Mouse (Mus musculus) skeletal muscle tissue, adult 2 months (tissue): ENCODE data around the gene Rbfox2.

Experiments used
- DNase-seq: peaks from one replicate; pipeline ENCODE4 v3.0.0-alpha.2; 2012; ENCODE audit warnings: low read depth, low spot score

Rbfox2 gene

DNA sequence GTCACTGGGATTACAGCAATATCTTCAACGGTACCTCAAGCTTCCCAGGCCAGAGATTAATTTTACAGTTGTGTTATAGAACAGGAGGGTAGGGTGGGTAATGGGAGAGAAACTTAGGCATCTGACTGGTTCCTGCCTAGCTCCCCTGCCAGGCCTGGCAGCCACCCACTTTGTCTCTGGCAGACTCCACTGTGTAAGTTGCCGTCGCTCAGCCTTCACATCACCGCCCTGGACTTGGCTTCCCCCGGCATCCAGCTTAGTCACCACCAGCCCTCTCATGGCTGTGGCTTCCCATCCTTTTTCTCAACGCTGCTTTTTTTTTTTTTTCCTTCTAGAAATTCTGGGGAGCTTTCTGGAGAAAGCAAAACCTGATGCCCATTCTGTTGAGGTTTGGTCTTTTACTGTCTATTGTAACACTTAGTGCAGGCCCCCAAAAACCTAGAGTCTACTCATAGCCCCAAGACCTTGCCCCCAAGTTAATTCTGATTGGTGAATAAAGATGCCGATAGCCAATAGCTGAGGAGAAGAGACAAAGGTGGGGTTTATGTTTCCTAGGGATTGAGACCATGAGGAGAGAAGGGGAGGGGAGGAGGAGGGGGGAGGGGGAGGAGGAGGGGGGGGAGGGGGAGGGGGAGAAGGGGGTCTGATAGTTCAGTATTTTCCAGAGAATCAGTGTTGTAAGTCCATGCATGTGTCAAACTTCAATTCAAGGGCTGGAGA is 25.6 kb upstream of the Rbfox2 start:
- DNase-seq: no peak

DNA sequence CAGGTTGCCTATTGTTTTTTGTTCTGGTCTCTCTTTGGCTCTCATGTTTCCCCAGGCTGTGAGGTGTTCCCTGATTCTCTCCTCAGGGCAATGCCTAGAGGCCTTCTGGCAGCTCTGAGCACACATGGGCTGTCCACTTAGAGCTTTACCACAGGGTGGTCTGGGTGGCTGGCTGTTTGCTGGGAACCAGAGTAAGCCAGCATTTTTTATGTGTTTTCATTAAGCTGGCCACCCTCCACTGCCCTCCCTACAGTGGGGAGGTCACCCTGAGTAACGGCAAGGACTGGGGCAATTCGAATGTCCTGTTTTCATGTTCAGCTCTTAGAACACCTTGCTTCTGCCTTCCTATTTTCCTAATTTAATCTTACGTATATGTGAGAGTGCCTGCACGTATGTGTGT is 24.6 kb upstream of the Rbfox2 start:
- DNase-seq: no peak

DNA sequence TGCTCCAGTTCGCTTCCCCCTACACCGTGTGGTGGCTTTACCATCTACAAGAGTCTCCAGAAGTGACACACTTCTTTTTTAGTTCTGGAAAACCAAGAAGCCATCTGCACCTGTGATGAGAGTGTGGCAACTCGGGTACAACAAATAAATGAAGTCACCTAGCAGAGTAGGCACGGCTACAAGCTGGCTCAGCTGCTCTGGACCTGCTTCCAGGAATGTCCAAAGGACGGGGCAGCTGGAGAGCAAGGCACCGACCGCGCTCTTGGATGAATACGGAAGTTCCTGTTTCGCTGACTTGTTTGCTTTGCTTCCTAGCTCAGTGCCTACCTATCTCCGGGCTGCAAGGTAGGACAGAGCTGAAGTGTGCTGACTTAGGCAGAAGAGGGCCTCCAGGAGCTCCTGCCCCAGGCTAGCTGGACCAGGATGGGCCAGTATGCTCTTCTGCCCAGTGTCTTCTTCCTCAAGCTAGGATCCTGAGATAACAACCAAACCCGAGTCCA is 22.9 kb upstream of the Rbfox2 start:
- DNase-seq: no peak

DNA sequence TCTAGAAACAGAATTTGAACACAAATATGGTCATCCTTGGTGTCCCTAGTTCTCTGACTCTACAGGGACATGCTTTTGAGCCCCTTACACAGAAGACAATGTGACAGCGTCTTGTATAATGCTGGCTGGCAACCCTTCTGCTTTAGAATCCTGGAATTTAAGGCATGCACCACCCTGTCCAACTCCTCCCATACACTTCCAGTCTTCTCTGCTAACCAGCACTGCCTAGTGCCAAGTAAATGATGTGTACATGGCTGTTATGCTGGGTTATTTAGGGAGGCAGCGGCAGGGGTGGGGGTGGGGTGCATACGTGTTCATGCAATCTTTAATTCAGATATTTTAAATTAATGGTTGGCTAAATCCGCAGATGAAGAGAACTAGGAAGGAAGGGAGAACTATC is 19.6 kb upstream of the Rbfox2 start:
- DNase-seq: no peak

DNA sequence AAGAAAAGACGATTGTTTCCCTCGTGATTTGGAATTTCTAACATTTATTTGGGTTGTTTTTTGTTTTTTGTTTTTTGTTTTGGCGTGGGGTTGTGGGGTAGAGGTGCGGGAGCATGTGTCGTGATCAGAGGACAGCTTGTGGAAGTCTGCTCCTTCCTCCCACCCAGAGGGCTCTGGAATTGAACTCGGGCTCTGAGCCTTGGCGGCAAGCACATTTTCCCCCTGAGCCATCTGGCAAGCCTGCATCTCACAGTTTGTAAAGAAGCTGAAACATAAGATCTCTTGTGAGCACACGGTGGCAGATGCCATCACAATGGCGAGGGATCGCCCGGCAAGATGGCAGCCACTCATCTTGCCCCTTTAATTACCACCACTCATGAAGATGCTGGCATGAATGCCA is 17.6 kb upstream of the Rbfox2 start:
- no peak for DNase-seq

DNA sequence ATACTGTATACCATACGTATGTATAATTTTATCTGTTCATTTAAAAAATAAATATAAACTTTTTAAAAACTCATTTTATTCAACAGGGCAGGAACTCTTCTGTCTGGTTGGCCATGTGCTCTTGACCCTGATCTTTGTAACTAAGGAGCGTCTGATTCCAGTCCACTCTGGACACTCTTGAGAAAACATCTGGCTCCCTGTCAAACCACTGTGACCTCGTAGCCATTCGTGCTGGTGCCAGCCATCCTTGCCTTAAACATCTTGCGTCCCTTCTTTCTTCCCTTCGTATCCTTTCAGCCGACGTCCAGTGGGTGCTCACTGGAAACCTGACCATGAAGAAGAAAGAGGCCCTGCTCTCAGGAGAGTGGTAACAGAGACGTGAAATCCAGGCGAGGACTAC is 16.4 kb upstream of the Rbfox2 start:
- DNase-seq: no peak

DNA sequence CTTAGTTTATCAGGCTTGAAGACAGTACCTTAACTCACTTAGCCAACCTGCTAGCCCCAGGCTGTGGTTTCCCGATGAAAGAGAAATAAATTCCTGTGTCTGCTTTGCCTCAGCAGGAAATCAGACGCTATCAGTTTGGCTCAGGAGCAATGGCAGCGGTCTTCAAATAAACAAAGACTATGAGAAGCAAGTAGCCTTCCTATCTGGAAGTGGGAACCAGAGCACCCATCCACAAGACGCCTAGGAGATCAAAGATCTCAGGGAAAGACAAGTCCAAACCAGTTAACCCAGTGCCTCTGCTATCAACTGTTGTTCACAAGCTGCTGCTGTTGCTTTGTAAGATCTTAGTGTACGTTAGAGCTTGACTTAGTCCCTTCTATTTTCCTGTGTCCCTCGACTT is 6.9 kb upstream of the Rbfox2 start:
- DNase-seq: no peak

DNA sequence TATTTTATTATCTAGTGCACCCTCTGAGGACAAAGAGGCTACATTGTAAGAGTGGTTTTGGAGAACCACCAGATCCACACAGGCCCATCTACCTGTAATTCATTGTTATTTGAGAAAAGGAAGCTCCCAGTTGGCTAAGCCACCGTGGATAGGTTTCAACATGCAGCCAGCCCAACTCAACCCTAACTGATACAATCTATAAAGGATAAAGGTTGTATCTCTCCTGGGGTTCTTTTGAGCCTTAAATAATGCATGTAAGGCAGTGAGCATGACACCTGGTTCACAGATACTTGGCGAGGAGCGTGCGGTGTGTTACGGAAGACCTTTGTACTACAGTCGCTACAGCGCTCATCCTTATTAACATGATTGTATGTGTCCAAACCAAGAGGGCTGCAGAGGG is 6.0 kb upstream of the Rbfox2 start:
- DNase-seq: no peak

DNA sequence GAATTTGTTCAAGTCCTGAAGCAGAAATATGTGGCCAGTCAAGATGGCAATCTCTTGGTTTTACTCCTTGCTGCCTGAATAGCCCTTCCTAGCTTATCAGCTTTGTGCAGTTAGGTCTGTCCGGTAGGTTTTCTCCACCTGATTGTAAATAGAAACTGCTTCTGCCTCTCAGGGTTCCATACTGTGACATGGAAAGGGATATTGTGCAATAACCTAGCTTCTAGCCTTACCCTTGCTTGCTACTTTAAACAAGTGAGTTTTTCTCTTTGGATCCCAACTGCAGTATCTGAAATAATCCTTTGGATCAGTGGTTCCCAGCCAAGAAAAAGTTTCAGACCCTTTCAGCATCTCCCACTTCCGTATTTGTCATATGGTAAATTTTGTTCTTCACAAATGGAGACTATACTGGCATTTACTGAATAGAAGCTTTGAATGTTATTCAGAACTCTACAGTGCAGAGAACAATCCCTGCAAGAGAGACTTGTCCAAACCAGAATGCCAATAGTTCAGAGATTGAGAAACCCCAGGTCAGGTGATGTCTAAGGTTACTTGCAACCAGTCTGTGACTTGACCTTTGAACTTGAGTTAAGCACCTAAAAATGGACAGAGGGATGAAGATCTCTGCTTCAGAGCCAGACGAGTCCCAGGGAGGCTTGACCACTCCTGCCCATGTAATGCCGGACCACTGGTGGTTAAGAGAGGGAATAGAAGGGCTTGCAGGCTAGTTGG is 1.1 kb upstream of the Rbfox2 start:
- DNase-seq: no peak

DNA sequence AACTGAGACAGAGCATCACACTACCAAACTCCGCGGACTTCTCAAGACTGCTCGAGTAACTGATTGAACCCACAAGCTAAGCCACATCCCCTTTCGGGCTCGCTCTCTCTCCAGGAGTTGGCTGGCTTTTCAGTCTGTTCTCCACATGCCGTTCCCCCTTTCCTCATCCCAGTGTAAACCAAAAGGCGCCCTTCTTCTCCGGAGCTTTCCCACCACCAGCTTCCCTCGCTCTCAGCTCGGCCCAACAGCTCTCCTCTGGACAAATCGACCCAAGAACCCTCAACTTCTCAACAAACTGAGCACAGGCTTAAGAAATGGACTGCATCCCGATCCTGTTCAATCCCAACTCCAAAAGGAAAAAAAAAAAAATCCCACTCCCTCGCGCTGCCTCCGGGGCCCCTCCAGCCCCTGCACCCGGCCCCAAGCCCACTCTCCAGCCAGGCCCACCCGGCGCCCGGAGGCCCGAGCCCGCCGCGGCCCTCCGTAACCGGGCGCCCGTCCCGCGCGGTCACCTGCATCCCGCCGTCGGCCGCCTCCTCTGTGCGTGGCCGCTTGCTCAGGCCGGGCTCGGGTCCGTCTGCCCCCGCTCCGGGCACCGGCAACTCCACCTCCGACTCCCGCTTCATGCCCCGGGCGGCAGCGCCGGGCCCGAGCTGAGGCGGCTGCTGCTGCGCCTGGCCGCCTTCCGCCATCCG is 805 bp downstream of the Rbfox2 start:
- peak; percentile 43 for DNase-seq

DNA sequence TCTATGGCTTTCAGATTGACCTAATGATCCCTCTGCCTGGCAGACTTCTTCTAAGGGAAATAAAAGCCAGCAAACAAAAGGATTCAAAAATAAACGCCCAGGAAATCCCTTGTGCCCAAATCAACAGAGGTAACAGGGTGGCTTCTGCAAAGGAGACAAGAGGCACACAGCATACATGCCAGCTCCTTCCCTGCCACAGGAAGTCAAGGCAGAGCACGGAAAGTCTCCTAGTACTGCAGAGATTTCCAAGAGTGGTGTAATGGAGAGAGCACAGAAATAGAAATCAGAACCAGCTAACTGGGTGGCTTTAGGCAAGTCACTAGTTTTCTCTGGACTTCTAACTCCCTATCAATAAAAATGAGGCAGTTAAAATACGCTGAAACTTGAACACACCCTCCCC is 1.8 kb downstream of the Rbfox2 start:
- no peak for DNase-seq

DNA sequence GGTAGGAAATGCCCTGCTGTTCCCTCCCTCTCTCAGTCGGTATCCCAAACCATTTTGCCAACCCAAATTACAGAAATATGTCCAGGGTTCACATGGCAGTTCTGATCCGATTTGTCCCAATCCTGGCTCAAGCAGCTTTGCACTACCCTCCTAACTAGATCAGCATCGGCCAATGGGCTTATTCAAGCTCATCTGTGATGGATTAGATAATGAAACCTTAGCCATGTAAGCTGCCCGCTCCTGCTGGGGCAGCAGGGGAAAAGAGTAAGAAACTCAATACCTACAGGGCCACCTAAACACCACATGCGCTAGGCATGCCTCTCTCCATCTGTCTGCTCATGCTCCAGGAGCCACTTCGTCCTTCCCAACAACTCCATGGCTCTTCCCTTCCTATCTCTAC is 5.7 kb downstream of the Rbfox2 start:
- DNase-seq: peak; percentile 63

DNA sequence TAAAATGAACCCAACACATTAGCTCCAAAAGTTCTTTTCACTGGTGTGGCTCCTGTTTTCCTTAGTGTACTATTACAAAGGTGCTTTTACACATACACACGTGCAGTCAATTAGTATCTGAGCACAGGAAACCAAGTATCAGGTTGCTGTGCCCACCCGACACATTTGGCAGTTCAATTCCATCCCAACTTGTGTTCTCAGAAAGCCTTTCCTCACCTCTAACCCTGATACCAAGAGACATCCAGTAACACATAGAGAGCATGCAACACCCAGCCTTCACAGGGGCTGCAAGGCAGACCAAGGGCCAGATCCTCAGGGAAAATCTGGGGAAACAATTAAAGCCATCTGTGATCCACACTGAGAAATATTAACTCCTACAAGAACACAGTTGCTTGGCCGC is 8.2 kb downstream of the Rbfox2 start:
- DNase-seq: no peak

DNA sequence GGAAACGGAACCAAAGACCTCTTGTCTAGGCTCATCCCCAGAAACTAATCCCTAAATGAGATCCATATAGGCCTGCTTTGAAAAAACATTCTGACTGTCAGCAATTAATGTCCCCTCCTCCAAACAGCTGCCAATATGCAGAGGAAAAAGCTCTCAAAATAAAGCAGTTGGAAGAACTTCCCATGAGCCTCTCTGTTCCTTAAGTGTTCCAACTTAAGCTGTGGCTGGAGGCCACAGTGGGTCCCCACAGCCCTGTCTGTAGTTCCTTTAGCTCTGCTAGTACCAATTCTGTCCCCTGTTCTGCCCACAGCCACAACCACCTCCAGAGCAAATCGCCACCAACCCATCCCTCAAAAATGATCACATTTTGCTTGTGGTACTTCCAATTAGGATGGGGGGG is 10.2 kb downstream of the Rbfox2 start:
- no peak for DNase-seq

DNA sequence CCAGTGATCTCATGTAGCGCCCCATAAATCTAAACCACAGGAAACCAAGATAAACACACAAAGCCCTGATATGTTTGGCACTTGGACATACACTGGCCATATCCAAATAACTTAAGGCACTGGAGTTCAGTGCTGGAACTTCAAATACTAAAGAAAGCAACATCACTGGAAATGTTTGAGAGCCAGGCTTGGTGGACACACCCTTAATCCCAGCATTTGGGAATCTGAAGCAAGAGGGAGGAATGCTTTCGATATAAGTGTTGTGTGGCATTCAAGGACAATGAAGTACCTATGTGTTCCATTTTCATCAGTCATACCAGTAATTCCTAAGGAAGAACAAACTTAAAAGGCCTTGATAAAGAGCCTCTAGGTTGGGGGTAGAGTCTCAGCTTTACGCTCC is 13.3 kb downstream of the Rbfox2 start:
- DNase-seq: no peak

DNA sequence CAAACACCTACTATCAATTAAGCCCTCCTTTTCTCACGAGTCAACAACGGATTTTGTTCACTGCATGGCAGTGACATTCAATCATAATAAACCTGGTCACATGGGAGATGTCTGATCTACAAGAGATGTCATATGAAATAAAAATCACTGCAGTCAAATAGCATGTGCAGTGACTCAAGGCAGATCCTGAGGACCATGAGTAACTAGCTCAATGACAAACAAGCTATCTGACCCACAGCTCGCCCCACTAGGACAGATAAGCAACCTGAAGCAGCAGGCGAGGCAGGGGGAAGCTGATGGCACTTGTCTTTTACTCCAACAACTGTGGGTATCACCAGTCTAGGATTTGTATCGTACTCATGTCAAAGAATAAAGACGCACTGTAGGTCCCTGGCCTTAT is 14.4 kb downstream of the Rbfox2 start:
- DNase-seq: no peak

DNA sequence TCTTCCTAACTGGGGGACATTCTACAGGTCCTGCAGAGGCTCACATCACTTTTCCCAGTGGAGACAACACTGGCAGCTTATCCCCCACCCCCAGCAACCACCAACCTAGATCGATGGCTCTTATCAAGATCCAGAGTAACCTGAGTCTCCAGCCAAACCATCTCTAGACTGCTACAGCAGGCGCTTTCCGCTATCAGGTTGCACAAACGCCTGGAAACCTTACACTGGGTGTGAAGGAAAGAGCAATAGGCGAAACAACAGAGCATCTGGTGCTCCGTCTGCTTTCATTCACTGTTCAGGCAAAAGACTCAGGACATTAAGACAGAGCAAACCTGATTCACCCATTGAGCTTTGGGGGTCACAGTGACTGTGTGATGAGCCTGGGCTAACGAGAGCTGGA is 15.3 kb downstream of the Rbfox2 start:
- no peak for DNase-seq

DNA sequence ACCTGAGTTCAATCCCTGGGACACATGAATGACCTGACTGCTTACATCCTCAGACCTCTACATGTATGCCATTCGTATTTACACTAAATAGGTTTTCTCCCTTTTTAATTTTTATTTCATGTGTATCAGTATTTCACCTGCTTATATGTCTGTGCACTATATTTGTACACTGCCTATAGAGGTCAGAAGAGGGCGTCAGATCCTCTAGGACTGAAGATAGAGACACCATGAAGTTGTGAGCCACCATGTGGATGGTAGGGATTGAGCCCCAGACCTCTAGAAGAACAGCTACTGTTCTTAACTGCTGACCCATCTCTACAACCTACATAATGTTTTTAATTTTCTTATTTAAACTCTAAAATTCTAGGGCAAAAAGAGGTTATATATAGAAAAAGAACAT is 16.5 kb downstream of the Rbfox2 start:
- DNase-seq: no peak

DNA sequence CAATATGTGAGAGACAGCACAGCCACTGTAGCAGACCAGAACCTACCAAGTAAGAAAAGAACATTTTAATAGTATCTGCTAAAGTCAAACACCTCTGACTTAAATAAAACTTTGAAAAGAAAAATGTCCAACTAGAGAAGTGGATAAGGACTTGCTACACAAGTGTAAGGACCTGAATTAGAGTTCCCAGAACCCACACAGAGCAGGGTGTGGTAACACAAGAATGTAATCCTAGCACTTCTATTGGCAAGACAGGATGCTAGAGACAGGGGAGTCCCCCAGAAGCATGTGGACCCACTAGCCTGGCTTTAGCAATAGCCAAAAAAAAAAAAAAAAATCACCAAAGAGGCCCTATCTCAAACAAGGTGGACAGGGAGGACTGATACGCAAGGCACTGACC is 26.7 kb downstream of the Rbfox2 start:
- DNase-seq: no peak

DNA sequence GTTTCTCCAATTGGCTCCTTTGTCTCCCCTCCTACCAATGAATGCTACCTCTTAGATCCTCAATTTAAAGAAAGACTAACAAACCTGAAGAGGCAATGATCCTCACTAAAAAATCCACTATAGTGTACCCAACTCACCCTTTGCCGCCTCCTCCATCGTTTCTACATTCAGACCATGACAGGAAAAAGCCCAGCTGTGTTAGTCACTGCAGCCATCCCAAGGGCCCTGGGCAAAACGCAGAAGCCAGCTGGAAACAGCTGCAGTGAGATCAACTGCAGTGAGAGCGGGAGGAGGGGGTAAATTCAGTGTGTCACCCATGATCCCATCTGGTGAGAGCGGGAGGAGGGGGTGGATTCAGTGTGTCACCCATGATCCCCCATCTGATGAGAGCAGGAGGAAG is 28.0 kb downstream of the Rbfox2 start:
- peak; percentile 45 for DNase-seq

DNA sequence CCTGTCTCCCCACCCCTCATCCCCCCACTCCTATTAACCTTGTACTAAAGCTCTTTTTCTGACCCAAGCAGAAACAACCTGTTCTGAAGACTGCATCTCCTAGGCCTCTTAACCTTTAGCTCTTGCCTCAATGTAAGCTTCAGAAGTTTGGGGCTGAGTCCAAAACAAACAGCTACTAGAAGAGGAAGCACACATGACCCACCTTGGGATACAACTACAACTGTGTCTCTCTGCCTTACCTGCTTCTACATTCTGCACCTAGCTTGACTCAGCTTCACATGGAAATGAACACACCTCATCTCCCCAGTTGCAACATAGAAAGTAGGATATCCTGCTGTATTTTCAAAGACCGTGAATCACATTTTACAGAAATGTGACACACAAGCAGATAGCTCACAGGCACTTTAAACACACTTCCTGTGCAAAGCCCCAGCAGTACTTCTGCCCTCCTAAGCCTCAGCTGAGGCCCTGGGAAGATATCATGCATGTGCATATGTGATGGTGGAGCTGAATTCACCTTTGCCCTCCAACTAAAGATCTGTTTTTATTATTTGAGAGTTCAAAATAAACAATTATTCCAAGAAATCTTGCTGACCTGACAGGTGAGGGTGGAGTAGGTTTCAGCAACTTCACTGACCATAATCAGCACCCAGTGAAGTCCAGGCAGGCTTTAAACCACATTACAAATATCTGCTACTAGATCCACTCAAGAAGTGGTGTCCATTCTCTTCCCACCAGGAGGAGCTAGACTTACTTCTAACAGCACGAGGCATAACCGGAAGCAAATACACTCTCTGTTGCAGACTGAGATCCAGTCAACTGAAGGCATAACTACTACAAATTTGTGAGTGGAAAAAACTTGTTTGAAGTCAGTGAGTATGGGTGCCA is 29.7 kb downstream of the Rbfox2 start:
- DNase-seq: peak; percentile 14

DNA sequence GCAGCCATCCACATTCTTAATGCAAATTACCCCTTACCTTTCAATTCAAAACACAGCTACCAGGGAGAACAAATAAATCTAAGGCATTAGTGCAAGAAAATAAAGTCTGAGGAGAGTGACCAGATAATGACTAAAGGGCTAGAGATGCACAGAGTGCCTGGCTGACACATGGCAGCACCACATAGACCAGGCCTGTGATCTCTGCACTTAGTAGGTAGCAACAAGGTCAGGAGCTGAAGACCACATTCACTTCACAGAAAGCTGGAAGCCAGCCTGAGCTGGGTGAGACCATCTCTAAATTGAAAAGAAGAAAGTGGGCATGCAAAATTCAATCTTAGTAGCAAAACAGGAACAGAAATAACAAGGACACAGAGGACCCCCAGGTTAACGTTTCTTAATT is 30.5 kb downstream of the Rbfox2 start:
- no peak for DNase-seq
